Mouse (Mus musculus): Measurements from ENCODE around the gene B3gat3.

GRCm38 (mm10) chr19:8914212-8914611 lies 6.0 kb upstream of the B3gat3 start:
- no peak for TF ChIP-seq MAX (IDR thresholded peaks at IDR 0.05; ENCODE audit: low read depth)
- no peak for TF ChIP-seq E2F4 (IDR thresholded peaks at IDR 0.05; ENCODE audit: insufficient read depth)
- TF ChIP-seq TCF12 (IDR thresholded peaks at IDR 0.05; ENCODE audit: insufficient read depth, poor library complexity, severe bottlenecking), result no peak
- no peak for TF ChIP-seq POLR2A (IDR thresholded peaks at IDR 0.05; ENCODE audit: insufficient read length, low read depth)
- no peak for TF ChIP-seq MYOG (IDR thresholded peaks at IDR 0.05; ENCODE audit: control insufficient read depth in 1 of 3, insufficient read depth in 1 of 3, insufficient read length in 2 of 3, low read depth in 2 of 3)
- no peak for TF ChIP-seq POLR2AphosphoS2 (IDR thresholded peaks at IDR 0.05; ENCODE audit: insufficient read length, low read depth)
- no peak for TF ChIP-seq MYOD1 (IDR thresholded peaks at IDR 0.05; ENCODE audit: control insufficient read depth in 1 of 3, insufficient read length in 2 of 3, low read depth in 2 of 3)
- TF ChIP-seq REST (IDR thresholded peaks at IDR 0.05; ENCODE audit: insufficient read depth, insufficient read length), result no peak
- TF ChIP-seq USF1 (IDR thresholded peaks at IDR 0.05; ENCODE audit: low read depth), result no peak
